Mouse (Mus musculus) lung, postnatal 14 days (tissue): ENCODE data around the gene Aplf.
A peak's percentile ranks its signal among the peaks of the same experiment; 100 is the strongest.

ENCODE experiments used
- DNase-seq: peaks from one replicate; pipeline ENCODE4 v3.0.0; 2021

Aplf gene

GRCm38 (mm10) chr6:87621281-87621680, 50.7 kb downstream of the Aplf start:
- DNase-seq: peak; percentile 59

GRCm38 (mm10) chr6:87618021-87618420, 54.0 kb downstream of the Aplf start:
- DNase-seq: no peak

- no peak for DNase-seq
Measured at GRCm38 (mm10) chr6:87615696-87616083, 56.3 kb downstream of the Aplf start.

- DNase-seq: peak; percentile 80
Measured at GRCm38 (mm10) chr6:87614794-87615695, 56.9 kb downstream of the Aplf start.

- DNase-seq: peak; percentile 70
Measured at GRCm38 (mm10) chr6:87599825-87600224, 72.2 kb downstream of the Aplf start.

GRCm38 (mm10) chr6:87597116-87597833, 74.7 kb downstream of the Aplf start:
- DNase-seq: no peak

GRCm38 (mm10) chr6:87594188-87594587, 77.8 kb downstream of the Aplf start:
- DNase-seq: no peak

- peak; percentile 63 for DNase-seq
Measured at GRCm38 (mm10) chr6:87590394-87591281, 81.4 kb downstream of the Aplf start, which contains the start of gene Prokr1. Gene Prokr1 (minus strand): TSS chr6:87590743.

GRCm38 (mm10) chr6:87589718-87590393, 82.1 kb downstream of the Aplf start:
- DNase-seq: no peak

- DNase-seq: no peak
Measured at GRCm38 (mm10) chr6:87583991-87584390, 88.0 kb downstream of the Aplf start.

GRCm38 (mm10) chr6:87583183-87583611, 88.8 kb downstream of the Aplf start:
- DNase-seq: no peak

GRCm38 (mm10) chr6:87582456-87582855, 89.5 kb downstream of the Aplf start:
- DNase-seq: peak; percentile 78

GRCm38 (mm10) chr6:87581581-87581980, 90.4 kb downstream of the Aplf start:
- DNase-seq: no peak

GRCm38 (mm10) chr6:87581071-87581470, 90.9 kb downstream of the Aplf start:
- DNase-seq: no peak
